Comparison of ENCODE assay signal across 23 mouse cellular contexts in genomic region chr2:21392727-21393126, GRCm38 (mm10). TPM values are rescaled to one million over a fixed set of nuclear protein-coding genes. Genes with fewer than 3 reads are reported as not detected.
"Had no signal": no experiment of that assay in that cellular context is flagged by ENCODE, and none has a peak within 500 bp of the region (broad histone marks: within the 10 kb centered on the region; RNA-seq: fewer than 3 reads in every experiment).

No protein-coding gene starts in this region.

- H3K9ac ChIP-seq: lung, embryonic 15.5 days; midbrain, embryonic 12.5 days; neural tube, embryonic 13.5 days; neural tube, embryonic 15.5 days had no signal

- H3K4me3 ChIP-seq: lung, embryonic 15.5 days; midbrain, embryonic 10.5 days; midbrain, embryonic 12.5 days; myocyte; neural tube, embryonic 13.5 days; neural tube, embryonic 15.5 days had no signal

- H3K9me3 ChIP-seq: lung, embryonic 15.5 days; midbrain, embryonic 10.5 days; midbrain, embryonic 12.5 days; neural tube, embryonic 13.5 days; neural tube, embryonic 15.5 days had no signal

- H3K4me1 ChIP-seq: lung, embryonic 15.5 days; midbrain, embryonic 10.5 days; midbrain, embryonic 12.5 days; neural tube, embryonic 13.5 days; neural tube, embryonic 15.5 days had no signal

- H3K36me3 ChIP-seq: lung, embryonic 15.5 days; midbrain, embryonic 10.5 days; midbrain, embryonic 12.5 days; neural tube, embryonic 13.5 days; neural tube, embryonic 15.5 days had no signal

- H3K27ac ChIP-seq: lung, embryonic 15.5 days; midbrain, embryonic 10.5 days; midbrain, embryonic 12.5 days; neural tube, embryonic 13.5 days; neural tube, embryonic 15.5 days had no signal

- H3K4me2 ChIP-seq: lung, embryonic 15.5 days; midbrain, embryonic 12.5 days; neural tube, embryonic 13.5 days; neural tube, embryonic 15.5 days had no signal

- H3K27me3 ChIP-seq: lung, embryonic 15.5 days; midbrain, embryonic 12.5 days; neural tube, embryonic 13.5 days; neural tube, embryonic 15.5 days had no signal

- DNase-seq: lung, adult 2 months; lung, postnatal 14 days; lung, postnatal 4 days; midbrain, embryonic 14.5 days; retina, postnatal 1 day; right cerebral cortex, adult 18-20 months; right cerebral cortex, postnatal 25 days; right cerebral cortex, postnatal 4 days; spleen, adult 18-20 months; thymus, adult 18-20 months; thymus, postnatal 14 days; thymus, postnatal 36 days had no signal

RNA-seq across cellular contexts. Expression of gene Gpr158, which starts 25.4 kb away (rescaled TPM):
- total RNA-seq: megakaryocyte, adult 5-6 weeks; megakaryocyte-erythroid progenitor cell, adult 5-6 weeks had no signal
- polyA plus RNA-seq: lung, adult 2 months; lung, postnatal 0 days; myocyte; small intestine, adult 2 months; thymus, postnatal 0 days had no signal
